ENCODE assay signal across 10 mouse cellular contexts in genomic region chr2:126633165-126633564, GRCm38 (mm10).
"Had no signal": no experiment of that assay in that cellular context is flagged by ENCODE, and none has a peak within 500 bp of the region (broad histone marks: within the 10 kb centered on the region; RNA-seq: fewer than 3 reads in every experiment).

No protein-coding gene starts in this region.

- ATAC-seq: intestine, embryonic 15.5 days; midbrain, embryonic 13.5 days had no signal

- H3K9me3 ChIP-seq: intestine, embryonic 15.5 days; limb, embryonic 12.5 days; liver, embryonic 15.5 days; midbrain, embryonic 13.5 days had no signal

- H3K27ac ChIP-seq: hindbrain, embryonic 14.5 days; intestine, embryonic 15.5 days; layer of hippocampus, adult 2 months; limb, embryonic 12.5 days; liver, embryonic 15.5 days; midbrain, embryonic 13.5 days had no signal

- H3K27me3 ChIP-seq: intestine, embryonic 15.5 days; limb, embryonic 12.5 days; liver, embryonic 15.5 days; midbrain, embryonic 13.5 days had no signal

- H3K9ac ChIP-seq: hindbrain, embryonic 14.5 days; intestine, embryonic 15.5 days; limb, embryonic 12.5 days; liver, embryonic 15.5 days; lung, embryonic 14.5 days; midbrain, embryonic 13.5 days had no signal

- H3K4me1 ChIP-seq: intestine, embryonic 15.5 days; midbrain, embryonic 13.5 days had no signal

- DNase-seq: liver; lung, embryonic 14.5 days; right cerebral cortex, postnatal 14 days; thymus, postnatal 36 days had no signal

- H3K4me3 ChIP-seq: intestine, embryonic 15.5 days; layer of hippocampus, adult 2 months; limb, embryonic 12.5 days; liver, embryonic 15.5 days; midbrain, embryonic 13.5 days had no signal

- H3K4me2 ChIP-seq: hindbrain, embryonic 14.5 days; intestine, embryonic 15.5 days; limb, embryonic 12.5 days; liver, embryonic 15.5 days; lung, embryonic 14.5 days; midbrain, embryonic 13.5 days had no signal
